Mouse (Mus musculus) fibroblast of lung, adult 2 months (primary cell): ENCODE data around the gene Ccdc8.
A peak's percentile ranks its signal among the peaks of the same experiment; 100 is the strongest.

Experiments
- DNase-seq: peaks from one replicate; pipeline ENCODE4 v3.0.0-alpha.2; 2011; ENCODE audit warnings: low read depth

Gene Ccdc8

DNA sequence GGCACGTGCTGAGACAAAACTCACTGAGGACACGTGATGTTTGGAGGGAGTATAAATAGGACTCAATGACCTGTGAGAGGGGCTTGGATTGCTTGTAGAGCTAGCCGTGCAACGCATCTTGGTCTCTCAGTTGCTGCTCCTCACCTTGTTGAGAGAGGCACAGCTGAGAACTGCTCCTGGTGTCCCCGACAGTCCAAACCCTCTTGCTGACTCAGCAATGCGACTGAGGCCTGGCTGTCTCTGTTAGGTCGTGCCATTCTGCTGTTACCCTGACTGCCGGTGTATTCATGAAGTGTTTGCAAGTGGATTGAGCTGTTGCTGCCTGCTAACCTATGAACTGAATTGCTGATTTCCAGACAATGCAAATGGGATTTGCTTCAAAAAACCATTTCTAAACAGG, 16.2 kb upstream of the Ccdc8 start:
- no peak for DNase-seq

- DNase-seq: no peak
Measured at GRCm38 (mm10) chr7:16978173-16978572, 14.3 kb upstream of the Ccdc8 start.

DNA sequence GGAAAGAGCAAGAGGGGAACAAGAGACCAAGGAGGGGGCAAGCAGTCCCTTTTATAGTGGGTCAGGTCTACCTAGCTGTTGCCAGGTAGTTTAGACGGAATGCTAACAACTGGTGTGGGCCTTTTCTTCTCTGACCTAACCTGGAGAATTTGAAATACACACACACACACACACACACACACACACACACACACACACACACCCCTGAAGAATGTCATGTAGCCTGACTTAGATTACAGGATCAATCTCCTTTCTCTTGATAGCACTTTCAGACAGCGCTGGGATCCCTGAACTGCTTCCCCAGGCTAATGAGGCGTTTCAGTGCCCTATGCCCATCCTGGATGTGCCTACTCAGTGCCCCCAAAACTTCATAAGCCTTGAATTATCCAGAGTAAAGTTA, 13.9 kb upstream of the Ccdc8 start:
- DNase-seq: no peak

- DNase-seq: no peak
Measured at GRCm38 (mm10) chr7:16980348-16980747, 12.2 kb upstream of the Ccdc8 start.

- no peak for DNase-seq
Measured at GRCm38 (mm10) chr7:16982859-16983568, 9.5 kb upstream of the Ccdc8 start, which contains the start of gene Gm42372. Gene Gm42372 (plus strand): TSS chr7:16983086.

GRCm38 (mm10) chr7:16987541-16988149, 4.9 kb upstream of the Ccdc8 start:
- no peak for DNase-seq

DNA sequence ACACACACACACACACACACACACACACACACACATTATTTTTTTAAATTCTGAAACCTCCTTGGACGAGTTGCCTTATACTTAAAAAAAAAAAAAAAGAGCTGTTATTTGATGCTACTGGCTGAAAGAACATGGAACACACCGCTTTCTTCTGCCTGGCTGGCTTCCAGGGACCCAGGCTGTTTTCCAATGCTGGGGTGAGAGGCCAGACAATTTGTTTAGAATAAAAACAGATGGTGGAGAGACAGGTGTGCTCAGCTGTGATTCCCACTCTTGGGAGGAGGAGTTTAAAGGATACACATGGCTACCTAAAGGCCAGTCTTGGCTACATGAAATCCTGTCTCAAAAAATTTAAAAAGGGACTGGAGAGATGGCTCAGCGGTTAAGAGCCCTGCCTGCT, 4.1 kb upstream of the Ccdc8 start:
- no peak for DNase-seq

- DNase-seq: no peak
Measured at GRCm38 (mm10) chr7:16990006-16990744, 2.3 kb upstream of the Ccdc8 start.

GRCm38 (mm10) chr7:16991681-16992450, 642 bp upstream of the Ccdc8 start:
- no peak for DNase-seq

DNA sequence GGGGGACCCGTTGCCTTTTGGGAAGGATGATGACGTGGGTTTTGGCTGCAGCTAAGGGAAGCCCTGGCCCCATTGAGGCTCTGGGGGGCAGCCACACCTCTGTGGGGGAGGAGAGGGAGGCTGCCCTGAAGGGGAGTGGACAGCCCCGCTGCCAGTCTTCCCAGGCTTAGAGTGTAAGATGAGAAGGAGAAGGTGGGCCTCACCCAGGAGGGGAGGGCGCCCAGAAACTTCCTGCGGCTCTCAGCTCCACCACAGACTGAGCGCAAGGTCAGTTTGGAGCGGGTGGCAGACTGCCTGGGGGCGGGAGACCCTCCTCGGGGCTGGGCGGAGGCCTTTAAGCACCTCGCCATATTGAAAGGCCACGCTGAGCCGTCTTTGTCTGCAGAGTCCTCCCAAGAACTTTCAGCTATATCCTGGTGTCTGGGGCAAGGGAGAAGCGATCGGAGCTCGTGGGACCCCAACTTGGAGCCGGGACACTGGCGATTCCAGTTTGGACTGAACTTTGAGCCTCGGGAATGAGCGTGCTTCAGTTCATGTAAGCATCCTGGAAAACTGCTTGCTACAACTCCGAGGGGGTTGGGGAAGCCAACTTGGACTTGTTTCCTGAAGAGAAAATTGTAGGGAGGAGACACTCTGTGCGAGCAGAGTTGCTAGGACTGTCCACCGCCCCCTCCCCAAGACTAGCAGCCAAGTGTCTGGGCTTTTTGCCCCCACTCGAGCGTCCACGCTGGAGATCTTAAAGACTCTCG, 1.3 kb downstream of the Ccdc8 start:
- DNase-seq: no peak

DNA sequence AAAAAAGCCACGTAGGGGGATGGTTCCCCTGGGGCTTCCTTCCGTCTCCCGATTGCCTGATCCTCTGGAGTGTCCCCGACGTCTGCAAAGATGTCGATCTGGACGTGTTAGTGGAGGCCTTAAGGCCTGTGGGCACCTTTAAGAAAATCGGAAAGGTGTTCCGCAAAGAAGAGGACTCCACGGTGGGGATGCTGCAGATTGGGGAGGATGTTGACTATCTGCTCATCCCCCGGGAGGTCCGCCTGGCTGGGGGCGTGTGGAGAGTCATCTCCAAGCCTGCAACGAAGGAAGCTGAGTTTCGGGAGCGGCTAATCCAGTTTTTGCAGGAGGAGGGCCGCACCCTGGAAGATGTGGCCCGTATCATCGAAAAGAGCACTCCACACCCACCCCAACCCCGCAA, 1.9 kb downstream of the Ccdc8 start:
- no peak for DNase-seq

DNA sequence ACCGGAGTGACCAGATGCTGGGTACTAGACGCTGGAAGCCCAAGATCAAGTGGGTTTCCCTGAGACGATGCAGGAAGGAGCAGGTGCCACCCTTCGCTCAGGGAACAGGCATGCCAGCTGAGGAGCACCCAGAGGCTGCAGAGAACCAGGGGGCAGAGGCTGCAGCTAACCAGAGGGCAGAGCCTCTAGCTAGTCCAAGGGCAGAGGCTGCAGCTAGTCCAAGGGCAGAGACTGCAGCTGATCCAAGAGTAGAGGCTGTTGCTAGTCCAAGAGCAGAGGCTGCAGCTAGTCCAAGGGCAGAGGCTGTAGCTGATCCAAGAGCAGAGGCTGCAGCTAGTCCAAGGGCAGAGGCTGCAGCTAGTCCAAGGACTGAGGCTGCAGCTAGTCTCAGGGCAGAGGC, 2.8 kb downstream of the Ccdc8 start:
- DNase-seq: no peak

- no peak for DNase-seq
Measured at GRCm38 (mm10) chr7:16999233-16999632, 6.7 kb downstream of the Ccdc8 start.

GRCm38 (mm10) chr7:16999650-17000049, 7.1 kb downstream of the Ccdc8 start:
- DNase-seq: no peak

GRCm38 (mm10) chr7:17002375-17003195, 10.1 kb downstream of the Ccdc8 start:
- peak; percentile 79 for DNase-seq

DNA sequence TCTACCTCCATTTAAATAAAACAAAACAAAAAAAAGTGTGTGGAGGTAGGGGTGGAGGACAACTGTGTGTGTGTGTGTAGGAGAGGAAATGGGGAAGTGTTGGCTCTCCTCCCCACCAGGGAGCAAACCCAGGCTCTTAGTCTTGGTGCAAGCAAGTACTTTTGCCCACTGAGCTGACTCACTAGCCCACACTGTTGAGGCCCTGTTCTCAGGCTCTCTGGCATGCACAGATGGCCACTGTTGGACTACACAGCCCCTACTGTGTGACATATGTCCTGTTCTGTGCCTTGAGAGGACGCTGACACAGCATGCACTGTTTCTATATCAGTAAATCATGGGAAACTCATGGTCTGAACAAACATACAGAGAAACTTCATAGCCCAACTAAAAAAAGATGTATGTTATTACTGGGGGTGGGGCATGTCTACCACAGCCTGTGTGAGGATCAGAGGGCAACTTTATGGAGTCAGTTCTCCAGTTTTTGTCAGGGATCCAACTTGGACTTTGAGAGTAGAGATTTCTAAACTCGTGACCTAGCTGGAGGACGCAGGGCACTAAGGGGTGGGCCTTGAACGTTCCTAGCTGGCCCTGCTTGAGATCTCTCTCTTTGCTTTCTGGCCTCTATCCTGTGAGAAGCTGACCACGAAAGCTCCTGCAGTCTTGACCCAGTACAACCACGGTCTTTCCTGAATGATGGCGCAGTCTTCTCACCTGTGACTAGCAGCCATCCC, 10.9 kb downstream of the Ccdc8 start:
- DNase-seq: peak; percentile 67

DNA sequence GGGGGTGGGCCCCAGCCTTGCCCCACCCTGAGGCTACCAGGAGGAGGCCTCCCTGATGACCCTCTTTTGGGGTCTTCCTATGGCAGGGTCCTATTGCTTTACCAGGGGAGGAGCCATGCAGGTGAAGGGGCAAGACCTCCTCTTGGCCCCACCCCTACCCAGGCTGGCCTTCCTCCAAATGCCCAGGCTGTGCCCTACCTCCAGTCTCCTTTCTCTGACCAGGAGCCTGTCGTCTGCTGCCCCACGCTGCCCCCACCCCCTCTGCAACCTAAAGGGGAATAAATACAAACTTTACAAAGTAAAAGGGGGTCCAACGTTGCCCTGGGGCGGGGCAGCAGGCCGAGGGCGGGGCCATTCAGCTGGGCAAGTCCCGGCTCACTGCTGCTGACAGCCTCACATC, 12.2 kb downstream of the Ccdc8 start:
- no peak for DNase-seq

- no peak for DNase-seq
Measured at GRCm38 (mm10) chr7:17007300-17007699, 14.8 kb downstream of the Ccdc8 start.

GRCm38 (mm10) chr7:17009326-17010009, 17.0 kb downstream of the Ccdc8 start:
- DNase-seq: no peak

GRCm38 (mm10) chr7:17010010-17010347, 17.5 kb downstream of the Ccdc8 start:
- DNase-seq: no peak
